Comparison of ENCODE assay signal across 22 mouse cellular contexts in the genomic region with DNA sequence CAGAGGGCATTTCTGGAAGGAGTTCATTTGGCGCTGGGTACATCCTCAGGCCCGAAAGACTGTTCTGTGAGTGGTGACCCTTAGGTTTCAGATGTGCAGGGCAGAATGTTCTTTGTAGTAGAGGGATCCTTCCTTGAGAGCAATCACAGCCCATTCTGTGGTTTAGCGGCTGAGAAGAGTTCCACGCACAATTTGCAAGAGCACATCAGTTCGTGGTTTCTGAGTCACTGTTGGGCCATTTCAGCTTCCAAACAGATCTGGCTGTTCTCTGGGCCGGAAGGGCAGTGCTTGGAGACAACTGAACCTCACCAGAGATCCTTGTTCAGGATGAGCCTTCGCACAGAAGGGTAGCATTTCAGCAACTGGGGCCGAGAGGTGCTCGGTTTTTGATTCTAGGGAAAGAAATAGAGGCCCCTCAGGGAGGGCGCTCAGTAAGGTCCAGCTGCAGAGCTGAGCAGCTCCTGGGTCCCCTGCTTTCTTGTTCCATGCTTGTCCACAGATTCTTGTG. TPM values are rescaled to one million over a fixed set of nuclear protein-coding genes. Genes with fewer than 3 reads are reported as not detected.
"Had no signal": no experiment of that assay in that cellular context is flagged by ENCODE, and none has a peak within 500 bp of the region (broad histone marks: within the 10 kb centered on the region; RNA-seq: fewer than 3 reads in every experiment).

No protein-coding gene starts in this region.

- H3K27me3 ChIP-seq: lung, embryonic 15.5 days; midbrain, embryonic 13.5 days; neural tube, embryonic 13.5 days; neural tube, embryonic 15.5 days had no signal

- H3K4me2 ChIP-seq: lung, embryonic 15.5 days; midbrain, embryonic 11.5 days; midbrain, embryonic 13.5 days; neural tube, embryonic 13.5 days; neural tube, embryonic 15.5 days had no signal

- H3K4me1 ChIP-seq: midbrain, embryonic 13.5 days; neural tube, embryonic 13.5 days; neural tube, embryonic 15.5 days had no signal

- H3K9me3 ChIP-seq: lung, embryonic 15.5 days; neural tube, embryonic 13.5 days; neural tube, embryonic 15.5 days had no signal

- ATAC-seq: lung, postnatal 0 days; midbrain, embryonic 13.5 days; midbrain, embryonic 16.5 days had no signal

- H3K27ac ChIP-seq: lung, embryonic 15.5 days; macrophage; midbrain, embryonic 13.5 days; neural tube, embryonic 13.5 days; neural tube, embryonic 15.5 days had no signal

- H3K9ac ChIP-seq: lung, embryonic 15.5 days; midbrain, embryonic 13.5 days; neural tube, embryonic 13.5 days; neural tube, embryonic 15.5 days had no signal

- DNase-seq: lung, adult 2 months; lung, postnatal 14 days; lung, postnatal 36 days; retina, postnatal 1 day; right cerebral cortex, adult 18-20 months; right cerebral cortex, postnatal 25 days; right cerebral cortex, postnatal 4 days; spleen, adult 18-20 months; thymus, adult 18-20 months; thymus, postnatal 14 days; thymus, postnatal 36 days had no signal

- H3K36me3 ChIP-seq: lung, embryonic 15.5 days; midbrain, embryonic 13.5 days; neural tube, embryonic 13.5 days; neural tube, embryonic 15.5 days had no signal

- H3K4me3 ChIP-seq: lung, embryonic 15.5 days; megakaryocyte, embryonic 14.5 days; midbrain, embryonic 13.5 days; myocyte; neural tube, embryonic 13.5 days; neural tube, embryonic 15.5 days had no signal

RNA-seq across cellular contexts. Expression of a gene that starts 33.1 kb away (rescaled TPM):
- total RNA-seq: megakaryocyte progenitor cell, adult 5-6 weeks had no signal
- polyA plus RNA-seq: macrophage had no signal
